Mouse (Mus musculus) liver, embryonic 13.5 days (tissue): ENCODE results near the gene Paqr5. TPM values are rescaled to one million over a fixed set of nuclear protein-coding genes. Genes with fewer than 3 reads are reported as not detected.

ENCODE experiments used
- ATAC-seq: fragments of 200-750 bp; cut with Nextera tagmentation; 2 replicates; pipeline ENCODE4 v1.8.0; 2017; ENCODE audit warnings: low read depth, mild to moderate bottlenecking, moderate number of reproducible peaks, moderate library complexity
- DNase-seq: peaks from one replicate; pipeline ENCODE4 v3.0.0; 2022
- H3K27ac ChIP-seq: fragments of 300-500 bp; sonication (generic); 2 replicates; pipeline ENCODE4 v1.5.1; 2015; ENCODE audit warnings: moderate library complexity, mild to moderate bottlenecking, inconsistent platforms
- H3K27me3 ChIP-seq: fragments of 300-500 bp; sonication (generic); 2 replicates; pipeline ENCODE4 v1.6.1; 2015; ENCODE audit warnings: mild to moderate bottlenecking, inconsistent platforms
- H3K36me3 ChIP-seq: fragments of 300-500 bp; sonication (generic); 2 replicates; pipeline ENCODE4 v1.6.1; 2015; ENCODE audit warnings: mild to moderate bottlenecking, inconsistent platforms
- H3K4me1 ChIP-seq: fragments of 300-500 bp; sonication (generic); replicated peaks from 2 replicates; pipeline ENCODE4 v1.6.1; 2015; ENCODE audit warnings: inconsistent platforms
- H3K4me2 ChIP-seq: fragments of 300-500 bp; sonication (generic); 2 replicates; pipeline ENCODE4 v1.6.1; 2015; ENCODE audit warnings: inconsistent platforms, mild to moderate bottlenecking, moderate library complexity
- H3K4me3 ChIP-seq: fragments of 300-500 bp; sonication (generic); replicated peaks from 2 replicates; pipeline ENCODE4 v1.5.1; 2015; ENCODE audit warnings: mild to moderate bottlenecking, inconsistent platforms
- H3K9ac ChIP-seq: fragments of 300-500 bp; sonication (generic); 2 replicates; pipeline ENCODE4 v1.6.1; 2015; ENCODE audit warnings: mild to moderate bottlenecking, inconsistent platforms
- H3K9me3 ChIP-seq: fragments of 300-500 bp; sonication (generic); replicated peaks from 2 replicates; pipeline ENCODE4 v1.6.1; 2016; ENCODE audit warnings: inconsistent platforms
- WGBS: fragments of 180-500 bp; shearing (Covaris S2); methylation state at CpG from one replicate; pipeline ENCODE4 v1.1.7; 2015; ENCODE audit not compliant: insufficient replicate concordance; 5-methylcytosine and 5-hydroxymethylcytosine counted together
- polyA plus RNA-seq: library from polyadenylated mRNA; unstranded; fragments of >200 nt; fragmentation: Nextera tagmentation; extraction: Ambion mirVana; gene quantifications from 2 replicates; pipeline ENCODE4 v1.2.1, GENCODE M21; 2015

Paqr5 gene
- polyA plus RNA-seq, 1 experiment from 2014 or later: 0.05 TPM

DNA sequence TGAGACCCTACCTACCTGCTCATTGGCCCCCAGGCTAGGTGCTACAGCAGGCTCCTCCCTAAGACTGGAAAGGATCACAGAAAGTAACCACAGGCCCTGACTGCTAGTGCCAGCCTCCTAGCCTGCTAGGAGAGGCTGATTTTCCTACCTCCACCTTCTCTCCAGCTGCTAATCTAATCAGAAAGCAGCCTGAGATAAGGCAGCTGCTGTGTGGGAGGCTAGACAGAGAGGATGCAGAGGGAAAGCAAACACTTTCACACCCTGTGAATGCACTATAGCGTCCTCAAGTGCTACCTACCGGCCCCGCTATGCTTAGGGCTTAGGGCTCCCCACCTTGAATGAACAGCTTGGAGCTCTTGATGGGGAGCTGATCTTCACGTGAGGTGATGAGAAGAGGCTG lies 19.6 kb downstream of the Paqr5 start:
- WGBS: 43% methylated on average over 4 of the region's 4 CpGs
- no peak for ATAC-seq
- peaks cover 3% of the 10 kb centered on the region; the same call in 1 of the 2 replicates for H3K27me3 ChIP-seq
- DNase-seq: no peak
- no peaks in the 10 kb centered on the region for H3K9me3 ChIP-seq
- no peak overlapping the region for H3K9ac ChIP-seq
- no peak overlapping the region for H3K4me2 ChIP-seq
- no peaks in the 10 kb centered on the region for H3K36me3 ChIP-seq
- no peak overlapping the region for H3K27ac ChIP-seq
- H3K4me1 ChIP-seq: no peaks in the 10 kb centered on the region; the same call in 1 of the 2 replicates
- no peak overlapping the region for H3K4me3 ChIP-seq

GRCm38 (mm10) chr9:62003611-62004010 lies 23.0 kb downstream of the Paqr5 start:
- no peak overlapping the region for H3K9ac ChIP-seq
- no peak for DNase-seq
- no peak overlapping the region for H3K4me3 ChIP-seq
- H3K4me2 ChIP-seq: no peak overlapping the region
- H3K36me3 ChIP-seq: no peaks in the 10 kb centered on the region
- no peaks in the 10 kb centered on the region for H3K27me3 ChIP-seq
- ATAC-seq: no peak
- H3K9me3 ChIP-seq: no peaks in the 10 kb centered on the region
- 69% methylated on average over 2 of the region's 2 CpGs for WGBS
- H3K4me1 ChIP-seq: no peaks in the 10 kb centered on the region; the same call in 1 of the 2 replicates
- no peak overlapping the region for H3K27ac ChIP-seq

DNA sequence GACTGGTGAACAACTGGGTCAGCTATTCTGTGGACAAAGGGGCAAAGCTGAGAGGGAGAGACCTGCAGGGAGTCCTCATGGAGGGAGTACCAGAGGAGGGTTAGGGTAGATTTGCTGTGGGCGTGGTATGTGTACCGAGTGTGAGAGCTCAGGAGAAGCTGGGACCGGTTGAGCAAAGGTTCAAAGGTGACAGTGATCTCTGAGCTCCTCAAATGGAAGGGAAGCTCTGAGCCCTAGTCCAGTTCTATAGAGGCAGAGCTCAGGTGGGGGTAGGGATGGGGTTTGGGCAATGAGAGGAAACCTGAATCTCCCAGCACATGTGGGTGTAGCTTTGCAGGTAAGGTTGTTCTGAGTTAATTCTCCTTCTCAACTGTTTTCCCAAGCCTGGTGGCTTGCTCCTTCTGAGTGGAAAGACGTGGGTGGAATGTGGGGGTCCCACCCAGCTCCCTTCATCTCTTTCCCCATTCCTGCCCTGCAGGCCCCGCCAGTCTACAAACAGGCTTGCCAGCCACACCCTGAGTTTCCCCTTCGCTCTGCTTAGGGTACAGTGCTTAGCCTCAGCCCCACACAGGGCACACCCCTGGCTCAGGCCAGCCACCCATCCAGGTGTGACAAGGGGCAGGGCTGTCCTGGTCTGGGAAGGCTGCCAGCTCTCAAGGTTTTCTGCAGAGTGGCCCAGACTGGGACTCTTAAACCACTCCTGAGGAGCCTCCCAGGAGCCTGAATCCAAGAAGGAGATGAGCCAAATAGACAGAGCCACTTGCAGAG lies 26.8 kb downstream of the Paqr5 start:
- ATAC-seq (no peak), DNase-seq (no peak)
- Histone ChIP-seq H3K9me3 (no peaks in the 10 kb centered on the region), H3K27me3 (no peaks in the 10 kb centered on the region), H3K9ac (no peak overlapping the region), H3K27ac (no peak overlapping the region), H3K4me2 (no peak overlapping the region), H3K36me3 (no peaks in the 10 kb centered on the region), H3K4me3 (no peak overlapping the region), H3K4me1 (no peaks in the 10 kb centered on the region)
- 60% methylated on average over 6 of the region's 6 CpGs for WGBS

- no peak for ATAC-seq
- DNase-seq: no peak
- Histone ChIP-seq H3K4me3 (no peak overlapping the region), H3K9me3 (no peaks in the 10 kb centered on the region), H3K27ac (no peak overlapping the region), H3K4me1 (no peaks in the 10 kb centered on the region), H3K9ac (no peak overlapping the region), H3K27me3 (no peaks in the 10 kb centered on the region), H3K4me2 (no peak overlapping the region), H3K36me3 (no peaks in the 10 kb centered on the region)
- 61% methylated on average over 6 of the region's 6 CpGs for WGBS
These were observed 28.8 kb downstream of the Paqr5 start for GRCm38 (mm10) chr9:61997860-61998259.

DNA sequence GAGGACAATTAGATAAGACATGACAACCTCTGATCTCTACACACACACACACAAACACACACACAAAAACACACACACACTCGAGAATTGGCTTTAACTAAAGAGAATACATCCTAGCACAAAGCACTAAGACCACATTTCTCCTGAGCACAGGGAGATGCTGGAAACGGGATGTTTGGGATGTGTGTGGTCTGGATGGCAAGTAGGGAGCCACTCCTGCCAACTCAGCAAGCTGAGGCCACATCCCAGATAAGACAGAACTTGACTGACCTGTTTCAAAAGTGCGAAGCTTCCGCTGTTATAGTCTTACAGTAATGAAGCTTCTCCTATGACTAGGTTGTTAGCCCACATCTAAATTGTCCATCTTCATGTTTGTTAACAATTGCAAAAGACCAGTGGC lies 35.5 kb downstream of the Paqr5 start:
- Histone ChIP-seq H3K27me3 (no peaks in the 10 kb centered on the region), H3K36me3 (no peaks in the 10 kb centered on the region), H3K27ac (no peak overlapping the region), H3K4me2 (no peak overlapping the region), H3K4me3 (no peak overlapping the region), H3K4me1 (no peaks in the 10 kb centered on the region), H3K9me3 (no peaks in the 10 kb centered on the region), H3K9ac (no peak overlapping the region)
- no peak for ATAC-seq
- 45% methylated on average over 4 of the region's 4 CpGs for WGBS
- no peak for DNase-seq

DNA sequence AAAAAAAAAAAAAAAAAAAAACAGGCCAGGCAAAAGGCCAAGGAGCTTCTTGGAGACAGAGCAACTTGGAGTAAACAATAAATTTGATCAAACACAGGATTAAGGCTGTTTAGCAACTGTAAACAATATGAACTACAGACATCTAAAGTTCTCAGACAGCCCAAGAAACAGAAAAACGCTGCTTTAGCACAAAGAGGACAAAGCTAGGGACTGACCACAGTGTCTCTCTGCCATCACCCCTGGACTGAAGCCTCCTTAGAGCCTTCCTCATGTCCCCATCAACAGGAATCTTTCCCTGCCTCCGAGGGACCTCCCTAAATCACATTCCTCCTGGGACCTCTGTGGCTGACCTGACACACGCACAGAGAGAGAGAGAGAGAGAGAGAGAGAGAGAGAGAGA lies 35.9 kb downstream of the Paqr5 start:
- no peak for ATAC-seq
- Histone ChIP-seq H3K9ac (no peak overlapping the region), H3K36me3 (no peaks in the 10 kb centered on the region), H3K9me3 (no peaks in the 10 kb centered on the region), H3K4me1 (no peaks in the 10 kb centered on the region), H3K4me2 (no peak overlapping the region), H3K4me3 (no peak overlapping the region), H3K27ac (no peak overlapping the region), H3K27me3 (no peaks in the 10 kb centered on the region)
- DNase-seq: no peak
- 33% methylated on average over 3 of the region's 3 CpGs for WGBS

- Histone ChIP-seq H3K4me2 (no peak overlapping the region), H3K4me3 (no peak overlapping the region), H3K27me3 (no peaks in the 10 kb centered on the region), H3K9me3 (no peaks in the 10 kb centered on the region), H3K36me3 (no peaks in the 10 kb centered on the region), H3K9ac (no peak overlapping the region), H3K27ac (no peak overlapping the region), H3K4me1 (no peaks in the 10 kb centered on the region)
- no peak for DNase-seq
- no peak for ATAC-seq
- WGBS: 65% methylated on average over 7 of the region's 7 CpGs
These were observed 40.6 kb downstream of the Paqr5 start for GRCm38 (mm10) chr9:61986055-61986454.

- Histone ChIP-seq H3K9me3 (no peaks in the 10 kb centered on the region), H3K4me1 (no peaks in the 10 kb centered on the region), H3K4me3 (no peak overlapping the region), H3K27me3 (no peaks in the 10 kb centered on the region), H3K9ac (no peak overlapping the region), H3K4me2 (no peak overlapping the region), H3K27ac (no peak overlapping the region), H3K36me3 (no peaks in the 10 kb centered on the region)
- ATAC-seq (no peak), DNase-seq (no peak)
- 38% methylated on average over 11 of the region's 11 CpGs for WGBS
These were observed 41.3 kb downstream of the Paqr5 start for GRCm38 (mm10) chr9:61985183-61985863.

GRCm38 (mm10) chr9:61982940-61983620 lies 43.6 kb downstream of the Paqr5 start:
- DNase-seq: no peak
- 68% methylated on average over 7 of the region's 7 CpGs for WGBS

GRCm38 (mm10) chr9:61981876-61982275 lies 44.8 kb downstream of the Paqr5 start:
- Histone ChIP-seq H3K9me3 (no peaks in the 10 kb centered on the region), H3K27ac (no peak overlapping the region), H3K4me3 (no peak overlapping the region), H3K4me2 (no peak overlapping the region), H3K36me3 (no peaks in the 10 kb centered on the region), H3K27me3 (no peaks in the 10 kb centered on the region), H3K9ac (no peak overlapping the region), H3K4me1 (no peaks in the 10 kb centered on the region)
- ATAC-seq (no peak), DNase-seq (no peak)
- WGBS: 40% methylated on average over 5 of the region's 5 CpGs

More at GRCm38 (mm10) chr9:61982940-61983620, 43.6 kb downstream of the Paqr5 start:
- H3K36me3 ChIP-seq: no peaks in the 10 kb centered on the region
- H3K27me3 ChIP-seq: no peaks in the 10 kb centered on the region
- H3K4me3 ChIP-seq: no peak overlapping the region
- H3K9ac ChIP-seq: no peak overlapping the region
- no peak for ATAC-seq
- H3K9me3 ChIP-seq: no peaks in the 10 kb centered on the region
- no peaks in the 10 kb centered on the region for H3K4me1 ChIP-seq
- H3K27ac ChIP-seq: no peak overlapping the region
- H3K4me2 ChIP-seq: no peak overlapping the region

DNA sequence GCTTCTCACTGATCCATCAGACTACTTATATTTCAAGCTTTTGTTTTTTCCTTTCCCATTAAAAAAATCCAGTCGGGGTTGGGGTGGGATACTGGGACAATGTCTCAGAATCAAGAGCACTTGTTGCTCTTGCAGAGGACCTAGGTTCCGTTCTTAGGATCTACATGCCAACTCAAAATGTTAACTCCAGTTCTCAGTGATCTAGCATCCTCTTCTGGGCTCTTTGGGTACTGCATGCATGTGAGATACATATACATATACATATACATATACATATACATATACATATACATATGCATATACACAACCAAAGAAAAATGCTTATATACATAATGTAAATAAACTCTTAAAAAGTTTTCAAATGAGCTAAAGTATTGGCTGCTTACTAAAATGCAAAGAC lies 46.7 kb downstream of the Paqr5 start:
- Histone ChIP-seq H3K27ac (no peak overlapping the region), H3K4me1 (no peaks in the 10 kb centered on the region), H3K27me3 (no peaks in the 10 kb centered on the region), H3K36me3 (no peaks in the 10 kb centered on the region), H3K9me3 (no peaks in the 10 kb centered on the region), H3K4me2 (no peak overlapping the region), H3K9ac (no peak overlapping the region), H3K4me3 (no peak overlapping the region)
- WGBS: 61% methylated on average over 2 of the region's 2 CpGs
- DNase-seq (no peak), ATAC-seq (no peak)
